Mouse (Mus musculus): ENCODE measurements around the gene Dnajc27.

Dnajc27 gene

DNA sequence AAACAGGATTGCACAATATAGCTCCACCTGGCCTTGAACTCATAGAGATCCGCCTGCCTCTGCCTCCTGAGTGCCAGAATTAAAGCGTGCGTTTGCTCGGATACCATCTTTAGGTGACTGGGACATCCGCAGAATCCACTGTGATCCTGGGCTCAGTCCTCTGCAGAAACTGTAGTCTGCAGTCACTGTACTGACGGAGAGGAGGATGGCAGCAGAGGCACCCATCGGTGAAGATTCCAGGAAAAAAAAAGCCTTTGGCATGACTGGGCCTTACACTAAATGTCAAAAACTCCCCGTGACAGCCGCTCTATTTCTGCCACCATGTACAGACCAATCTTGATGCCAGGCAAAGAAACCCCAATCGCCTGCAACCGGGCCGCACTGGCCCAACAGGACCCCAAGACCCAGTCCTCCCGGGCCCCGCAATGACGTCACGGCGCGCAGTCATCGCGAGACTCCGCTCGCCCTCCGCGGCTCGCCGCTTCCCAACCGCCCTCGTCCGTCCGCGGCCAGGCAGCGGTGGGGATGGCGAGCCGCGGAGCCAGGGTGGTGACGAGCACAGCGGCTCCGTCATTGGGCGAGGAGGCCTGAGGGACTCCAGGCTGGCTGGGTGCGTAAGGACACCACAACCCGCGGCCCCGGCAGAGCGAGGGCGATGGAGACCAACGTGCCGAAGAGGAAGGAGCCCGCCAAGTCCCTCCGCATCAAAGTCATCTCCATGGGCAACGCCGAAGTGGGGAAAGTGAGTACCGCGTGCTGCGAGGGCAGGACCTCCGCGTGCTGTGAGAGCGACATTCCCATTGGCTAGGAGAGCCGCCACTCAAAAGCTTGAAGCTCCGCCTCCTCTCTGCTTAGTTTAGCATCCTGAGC, at the start of gene Dnajc27:
TSS of gene Dnajc27 (plus strand) at position 452 of the 870 bp plus-strand sequence.
- peak; percentile 94 for DNase-seq

DNA sequence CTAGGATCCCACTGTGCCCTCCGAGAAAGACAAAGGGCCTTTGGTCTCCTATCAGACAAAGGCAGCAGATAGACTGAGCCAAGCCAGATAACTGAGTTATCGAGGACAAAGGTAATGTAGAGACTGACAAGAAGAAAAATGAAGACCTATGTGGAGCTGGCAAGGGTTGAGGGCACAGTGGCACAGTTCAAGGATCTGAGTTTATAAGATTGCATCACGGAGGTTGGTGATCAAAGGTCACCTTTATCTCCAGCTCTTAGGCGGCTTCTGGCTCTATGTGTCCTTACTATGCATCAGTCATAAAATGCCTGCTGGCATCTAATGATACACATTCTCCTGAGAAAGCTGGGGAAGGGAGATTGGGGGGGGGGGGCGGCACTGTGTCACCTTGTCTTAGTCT, 46.2 kb upstream of the Dnajc27 start:
- DNase-seq, result no peak

DNA sequence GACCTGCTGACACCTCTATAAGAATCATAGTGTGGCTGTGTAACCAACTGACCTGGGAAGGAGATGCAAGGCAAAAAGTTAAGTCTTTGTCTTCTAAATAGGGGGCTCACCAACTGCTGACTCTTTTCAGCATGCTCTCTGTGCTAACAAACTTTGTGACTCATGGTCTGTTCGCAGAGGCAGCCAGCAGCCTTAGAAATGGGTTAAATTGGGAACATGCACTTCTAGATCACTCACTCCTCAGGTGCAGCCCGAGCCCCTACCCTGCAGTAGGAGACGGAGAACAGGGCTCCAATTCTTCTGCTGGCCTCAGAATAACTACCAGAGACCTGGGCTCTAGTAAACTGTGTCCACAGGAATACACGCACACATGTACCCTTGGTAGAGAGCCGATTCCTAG, 44.9 kb upstream of the Dnajc27 start:
- DNase-seq, result no peak

DNA sequence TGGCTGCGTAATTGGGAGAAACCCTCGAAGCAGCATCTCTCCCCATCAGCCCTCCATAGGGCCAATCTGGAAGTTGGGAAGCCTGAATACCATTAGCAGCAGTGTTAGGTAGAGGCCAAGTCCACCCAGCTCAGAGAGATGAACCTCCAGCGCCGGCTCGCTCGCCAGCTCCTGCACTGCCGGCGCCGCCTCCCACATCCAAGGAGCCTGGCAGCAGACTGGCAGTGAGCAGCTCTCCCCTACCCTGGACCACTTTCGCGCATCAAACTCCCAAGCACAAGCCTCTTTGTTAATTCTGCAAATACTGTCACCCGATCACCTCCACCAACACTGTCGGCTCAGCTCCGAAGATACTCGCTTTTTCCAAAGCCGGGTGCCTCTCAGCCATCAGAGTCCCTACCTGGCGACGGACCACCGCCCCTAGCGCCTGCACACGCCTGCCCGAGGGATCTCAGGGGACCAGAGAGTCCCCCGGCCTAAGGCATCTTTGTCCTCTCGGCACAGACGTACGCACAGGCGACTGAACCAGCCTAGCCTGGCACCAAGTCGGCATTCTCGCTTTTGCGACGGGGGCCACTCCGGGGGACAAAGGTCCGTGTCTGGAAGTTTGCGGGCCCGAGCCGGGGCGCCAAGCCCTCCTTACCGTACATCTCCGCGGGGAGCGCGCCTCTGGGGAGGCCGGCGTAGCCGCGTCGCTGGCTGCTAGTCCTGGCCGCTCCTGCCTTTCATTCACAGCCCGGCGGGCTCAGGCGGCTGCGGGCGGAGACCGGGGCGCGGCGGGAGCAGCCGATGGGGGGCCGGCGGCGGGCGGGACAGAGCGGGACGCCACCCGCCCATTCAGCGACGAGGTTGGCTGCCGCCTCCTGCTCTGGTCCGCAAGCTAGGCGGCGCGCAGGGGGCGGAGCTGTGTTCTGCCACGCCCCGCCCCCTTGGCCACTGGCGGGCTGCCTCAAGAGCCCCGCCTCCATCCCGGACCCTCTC, 44.0 kb upstream of the Dnajc27 start, which contains the start of gene Efr3b:
TSS of gene Efr3b (minus strand) at position 855 of the 981 bp plus-strand sequence.
- peak; percentile 90 for DNase-seq

DNA sequence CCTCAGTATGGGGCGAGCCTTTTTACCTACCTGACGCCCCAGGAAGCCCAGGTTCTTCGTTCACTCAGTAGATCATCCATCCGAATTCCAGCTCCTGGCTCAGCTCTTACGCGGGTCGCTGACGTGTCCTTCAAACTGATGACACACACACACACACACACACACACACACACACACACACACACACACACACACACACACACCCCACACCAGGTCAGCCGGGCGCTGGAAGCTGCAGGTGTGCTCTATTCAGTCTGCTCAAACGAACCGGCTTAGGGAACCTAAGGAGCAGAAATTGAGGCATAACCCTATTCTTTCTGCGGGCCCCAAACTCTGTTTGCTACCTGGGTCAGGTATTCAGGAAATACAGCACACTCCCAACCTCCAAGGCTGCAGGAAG, 43.3 kb upstream of the Dnajc27 start:
- DNase-seq, result no peak

DNA sequence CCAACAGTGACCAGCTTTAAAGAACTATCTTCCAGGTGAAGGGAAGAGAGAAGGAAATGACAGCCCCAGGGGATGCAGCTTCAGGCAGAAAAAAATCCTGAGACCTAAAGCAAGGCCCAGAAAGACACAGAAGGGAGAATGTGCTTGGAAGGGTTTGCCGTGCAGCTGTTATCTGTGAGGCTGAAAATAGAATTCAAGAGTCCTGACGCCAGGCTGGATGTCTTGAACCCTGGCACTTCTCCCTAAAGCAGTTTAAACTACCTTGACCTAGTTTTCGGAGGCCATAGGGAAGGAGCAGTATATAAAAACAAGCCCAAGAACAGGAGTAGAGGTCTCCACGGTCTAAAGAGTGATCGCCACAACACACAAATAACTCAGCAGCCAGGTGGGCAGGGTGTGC, 40.0 kb upstream of the Dnajc27 start:
- no peak for DNase-seq

DNA sequence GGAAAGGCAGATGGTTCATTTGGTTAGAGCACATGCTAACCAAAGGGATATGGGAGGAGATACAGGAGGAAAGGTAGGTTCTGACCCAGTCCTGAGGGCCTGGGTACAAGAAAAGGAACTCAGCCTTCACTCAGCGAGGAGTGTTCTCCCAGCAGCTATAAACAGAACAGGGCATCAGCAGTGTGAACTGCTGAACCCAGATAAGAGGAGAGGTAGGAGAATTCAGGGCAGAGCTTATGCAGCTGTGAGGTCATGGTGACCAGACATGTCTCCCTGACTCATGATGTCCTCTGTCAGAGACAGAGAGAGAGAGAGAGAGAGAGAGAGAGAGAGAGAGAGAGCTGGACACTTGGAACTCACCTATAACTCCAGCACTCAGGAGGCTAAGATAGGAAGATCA, 36.4 kb upstream of the Dnajc27 start:
- DNase-seq, result no peak

DNA sequence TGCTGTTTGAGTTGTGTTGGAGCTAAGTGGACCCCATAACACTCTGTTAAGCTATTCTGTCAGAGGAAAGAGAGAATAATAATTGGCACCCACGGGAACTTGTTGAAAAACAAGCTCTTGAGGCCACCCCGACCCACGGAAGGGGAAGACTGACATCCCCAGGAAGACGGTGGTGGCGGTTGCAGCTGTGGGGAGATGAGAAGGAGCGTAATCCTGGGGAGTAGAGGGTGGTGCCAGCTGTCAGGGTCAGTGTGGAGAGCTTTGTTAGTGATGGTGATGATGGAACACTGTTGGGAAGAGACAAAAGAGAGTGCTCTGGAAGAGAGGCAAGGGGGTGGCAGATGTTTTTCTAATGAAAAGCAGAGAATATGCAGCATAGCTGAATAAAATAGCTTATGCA, 34.4 kb upstream of the Dnajc27 start:
- DNase-seq, result no peak

DNA sequence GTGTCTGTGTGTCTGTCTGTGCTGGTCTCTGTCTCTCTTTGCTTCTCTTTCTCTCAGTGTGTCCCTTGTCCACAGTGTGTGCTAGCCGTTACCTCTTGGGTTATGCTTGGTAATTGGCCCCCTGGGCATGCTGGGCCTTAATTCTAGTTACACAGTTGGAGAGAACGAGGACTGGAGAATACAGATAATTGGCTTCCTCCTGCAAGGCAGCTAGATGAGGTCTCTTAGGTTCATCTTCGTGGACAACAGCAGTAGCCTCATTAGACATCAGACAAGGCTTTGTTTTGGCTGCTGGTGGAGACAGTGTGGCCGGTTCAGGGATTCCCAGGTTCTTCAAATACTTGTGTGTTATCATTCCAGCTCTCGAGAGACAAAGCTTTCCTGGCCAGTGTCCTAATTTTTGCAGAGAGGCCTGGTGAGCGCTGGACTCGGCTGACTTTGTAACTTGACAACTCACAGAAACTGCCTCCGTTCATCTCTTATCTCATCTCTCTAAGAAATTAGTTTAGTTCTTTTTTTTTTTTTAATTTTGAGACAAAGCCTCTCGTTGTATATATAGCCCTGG, 31.4 kb upstream of the Dnajc27 start:
- no peak for DNase-seq

DNA sequence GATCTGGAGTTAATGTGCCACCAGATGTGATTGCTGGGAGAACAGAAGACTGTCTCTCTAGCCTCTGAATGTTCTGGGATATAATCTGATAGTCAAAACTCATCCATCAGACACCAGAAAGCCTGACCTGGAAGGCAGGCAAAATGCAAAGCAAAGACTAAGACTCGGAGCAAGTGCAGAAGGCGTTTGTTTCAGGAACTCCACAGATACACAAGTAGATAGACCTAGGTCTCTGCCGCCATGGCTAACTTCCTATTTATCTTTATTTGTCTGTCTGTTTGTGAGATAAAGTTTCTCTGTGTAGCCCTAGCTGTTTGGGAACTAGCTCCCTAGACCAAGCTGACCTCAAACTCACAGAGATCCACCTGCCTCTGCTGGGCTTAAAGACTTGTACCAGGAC, 28.7 kb upstream of the Dnajc27 start:
- no peak for DNase-seq

DNA sequence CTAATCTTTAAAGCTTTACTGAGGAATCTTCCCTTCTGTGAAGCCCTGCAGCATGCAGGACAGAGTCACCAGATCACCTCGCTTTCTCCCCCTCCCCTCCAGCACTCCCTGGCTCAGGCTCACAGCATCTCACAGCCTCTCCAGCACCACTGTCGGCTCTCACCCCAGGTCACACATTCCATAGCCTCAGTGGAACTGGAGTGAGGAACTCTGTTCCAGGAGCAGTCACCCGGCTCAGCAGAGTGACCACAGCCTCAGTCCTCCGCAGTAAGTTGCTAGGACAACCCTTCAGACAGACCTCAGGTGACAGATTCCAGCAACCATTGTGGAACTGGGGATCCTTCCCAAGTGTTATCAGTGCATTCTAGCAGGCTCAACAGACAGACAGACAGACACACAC, 27.5 kb upstream of the Dnajc27 start:
- no peak for DNase-seq

DNA sequence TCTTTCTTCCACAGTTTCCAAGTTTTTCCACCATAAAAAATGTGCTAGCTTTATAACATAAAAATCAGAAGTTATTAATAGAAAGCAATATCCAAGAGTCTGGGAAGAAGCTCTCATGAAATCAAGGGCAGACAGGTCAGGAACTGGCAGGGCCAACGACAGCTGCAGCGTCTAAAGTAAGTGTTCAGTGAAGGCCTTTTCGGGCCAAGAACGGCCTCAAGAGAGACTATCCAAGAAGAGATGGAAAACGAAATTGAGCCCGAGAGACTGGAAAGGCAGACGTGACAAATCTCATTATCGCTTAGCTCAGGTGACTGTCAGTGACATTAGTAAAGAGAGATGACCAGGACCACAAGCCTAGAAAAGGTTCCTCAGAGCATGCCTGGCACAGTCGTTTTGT, 24.1 kb upstream of the Dnajc27 start:
- DNase-seq, result no peak

DNA sequence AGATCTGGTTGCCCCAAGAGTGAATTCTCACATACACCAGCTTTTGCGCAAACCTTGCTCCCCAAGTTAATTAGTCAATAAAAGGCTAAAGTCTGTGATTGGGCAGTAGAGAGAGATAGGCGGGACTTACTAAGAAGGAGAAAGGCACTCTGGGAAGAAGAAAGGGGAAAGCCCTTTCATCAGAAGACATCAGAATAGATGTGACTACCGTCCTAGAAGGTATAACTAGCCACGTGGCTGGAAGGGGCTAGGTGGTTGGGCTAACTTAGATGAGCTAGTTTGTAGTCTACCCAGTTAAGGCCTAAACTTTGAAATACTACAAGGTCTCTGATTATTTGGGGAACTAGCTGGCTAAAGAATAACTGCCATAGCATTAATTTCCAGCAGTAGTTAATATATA, 22.7 kb upstream of the Dnajc27 start:
- DNase-seq, result no peak

DNA sequence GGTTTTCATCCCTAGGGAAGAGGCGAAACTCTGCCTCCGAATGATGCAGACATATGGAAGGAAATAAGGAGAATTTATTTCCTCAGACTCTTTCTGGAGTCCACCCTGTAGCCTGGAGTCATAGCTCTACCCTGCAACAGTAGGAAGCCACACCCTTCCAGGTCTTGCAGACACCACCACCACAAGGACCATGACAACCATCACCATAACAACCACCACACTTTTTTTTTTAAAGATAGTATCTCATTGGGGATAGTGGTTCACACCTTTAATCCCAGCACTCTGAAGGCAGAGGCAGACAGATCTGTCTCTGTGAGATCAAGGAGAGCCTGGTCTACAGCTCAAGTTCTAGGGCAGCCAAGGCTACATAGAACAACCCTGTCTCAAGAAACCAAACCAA, 16.9 kb upstream of the Dnajc27 start:
- no peak for DNase-seq

DNA sequence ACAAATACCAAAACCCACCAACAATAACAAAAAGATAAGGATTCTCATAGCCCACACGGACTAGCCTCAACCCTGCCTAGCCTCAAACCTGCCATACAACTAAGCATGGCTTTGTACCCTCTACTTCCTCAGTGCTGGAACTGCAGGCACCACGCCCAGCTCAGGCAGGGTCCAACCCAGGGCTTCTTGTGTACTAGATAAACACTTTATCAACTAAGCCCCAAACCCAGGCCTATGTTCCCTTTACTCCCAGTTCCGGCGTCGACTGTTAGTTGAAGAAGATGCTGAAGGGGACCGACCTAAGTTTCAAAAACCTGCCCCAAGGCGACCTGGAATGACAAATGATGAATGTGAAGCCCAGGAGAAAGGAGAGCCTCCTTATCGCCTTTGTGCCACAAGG, 16.4 kb upstream of the Dnajc27 start:
- no peak for DNase-seq

DNA sequence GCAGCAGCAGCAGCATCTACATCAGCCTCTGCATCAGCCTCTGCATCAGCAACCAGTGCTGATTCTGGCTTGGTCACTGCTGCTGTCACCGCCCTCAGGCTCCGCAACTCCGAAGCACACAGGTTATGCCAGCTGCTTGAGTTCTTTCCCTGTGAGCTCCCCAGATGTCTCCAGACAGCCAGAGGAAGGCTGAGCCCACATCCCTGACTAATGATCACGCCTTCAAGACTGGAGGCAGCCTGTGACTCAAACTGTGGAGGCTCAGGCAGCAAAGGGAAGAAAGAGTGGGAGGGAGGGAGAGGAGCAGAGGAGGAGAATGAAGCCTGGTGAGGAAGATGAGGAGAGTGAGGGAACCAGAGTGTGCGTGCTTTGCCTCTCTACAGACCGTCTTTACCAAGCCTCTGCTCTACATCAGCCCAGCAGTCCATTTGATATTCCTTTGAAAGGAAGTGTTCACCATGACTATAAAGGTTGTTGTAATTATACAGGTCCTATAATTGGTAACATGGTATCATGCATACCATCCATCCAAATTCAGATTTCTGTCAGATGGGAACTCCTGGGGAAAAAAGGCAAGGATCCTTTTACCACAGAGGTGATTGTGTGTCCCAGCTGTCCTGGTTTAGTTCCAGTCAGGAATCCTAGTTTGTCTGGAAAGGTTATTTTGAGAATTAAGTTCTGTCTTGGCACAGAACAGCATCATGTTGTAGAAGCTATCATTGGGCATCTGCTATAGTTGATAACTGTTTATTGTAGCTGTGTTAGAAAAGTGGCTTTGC, 15.5 kb upstream of the Dnajc27 start:
- DNase-seq, result no peak

DNA sequence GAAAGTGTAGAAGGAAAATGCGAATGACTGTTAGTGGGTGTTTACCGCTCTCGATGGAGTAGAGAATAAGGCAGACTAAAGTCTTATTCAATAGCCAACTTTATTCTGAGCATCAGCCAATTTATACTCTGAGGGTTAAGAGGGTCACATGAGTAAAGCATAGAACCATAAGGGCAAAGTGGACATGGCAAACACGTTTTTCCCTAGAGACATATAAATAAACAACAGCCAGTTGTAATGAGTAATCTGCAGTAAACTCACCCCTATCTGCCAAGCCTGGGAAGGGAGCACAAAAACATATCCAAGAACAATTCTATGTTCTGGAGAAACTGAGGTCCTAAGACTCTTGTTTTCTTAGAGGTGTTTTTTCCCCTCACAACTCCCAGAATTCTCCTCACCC, 13.8 kb upstream of the Dnajc27 start:
- DNase-seq, result no peak

DNA sequence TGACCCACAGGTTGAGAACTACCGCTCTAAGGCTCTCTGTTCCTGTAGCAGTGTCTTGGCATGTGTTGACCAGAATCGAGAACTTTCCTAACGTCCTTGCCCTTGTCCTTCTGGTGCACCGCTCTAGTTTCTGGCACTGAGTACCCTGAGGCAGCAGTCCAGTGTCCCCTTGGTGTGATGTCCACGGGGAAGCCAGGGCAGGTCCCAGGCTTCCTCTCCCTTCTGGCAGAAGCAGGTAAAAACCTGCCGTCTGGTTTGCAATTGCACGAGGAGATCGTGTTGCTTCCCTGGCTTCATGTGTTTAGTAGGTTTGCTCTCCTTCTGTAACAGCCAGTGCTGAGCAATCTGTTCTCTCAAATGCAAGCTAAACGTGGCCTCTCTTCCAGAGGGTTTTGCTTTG, 10.7 kb upstream of the Dnajc27 start:
- DNase-seq, result no peak

DNA sequence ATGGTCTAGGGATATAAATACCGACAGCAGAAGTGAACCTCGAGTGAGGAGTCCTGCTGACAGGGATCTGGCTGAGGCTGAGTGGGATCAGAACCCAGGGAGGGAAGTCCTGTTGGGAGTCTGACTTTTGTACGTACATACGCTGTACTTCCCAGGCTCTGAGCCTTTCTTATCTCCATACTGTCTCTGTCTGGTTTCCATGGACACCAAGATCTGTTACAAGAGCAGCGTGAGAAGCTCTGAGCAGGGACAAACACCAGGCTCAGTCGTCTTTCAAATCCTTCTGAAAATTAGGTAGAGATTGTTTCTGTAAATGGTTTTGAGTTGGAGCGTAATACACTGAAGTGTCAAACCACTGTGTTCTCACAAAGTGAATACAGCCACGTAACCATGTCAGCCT, 7.0 kb upstream of the Dnajc27 start:
- DNase-seq, result no peak

DNA sequence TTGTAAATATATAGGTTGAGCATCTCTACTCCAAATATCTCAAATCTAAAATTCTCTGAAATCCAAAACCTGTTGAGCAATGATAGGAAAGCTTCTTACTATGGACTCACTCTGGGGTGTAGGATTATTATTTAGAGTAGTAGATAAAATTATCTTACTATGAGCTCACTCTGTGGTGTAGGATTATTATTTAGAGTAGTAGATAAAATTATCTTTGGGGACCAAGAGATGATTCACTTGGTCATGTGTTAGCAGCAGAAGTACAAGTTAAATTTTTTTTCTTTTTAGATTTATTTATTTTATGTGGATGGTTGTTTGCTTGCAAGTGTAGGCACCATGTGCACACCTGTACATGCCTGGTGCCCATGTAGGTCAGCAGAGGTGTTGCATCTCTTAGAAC, 6.0 kb upstream of the Dnajc27 start:
- no peak for DNase-seq

DNA sequence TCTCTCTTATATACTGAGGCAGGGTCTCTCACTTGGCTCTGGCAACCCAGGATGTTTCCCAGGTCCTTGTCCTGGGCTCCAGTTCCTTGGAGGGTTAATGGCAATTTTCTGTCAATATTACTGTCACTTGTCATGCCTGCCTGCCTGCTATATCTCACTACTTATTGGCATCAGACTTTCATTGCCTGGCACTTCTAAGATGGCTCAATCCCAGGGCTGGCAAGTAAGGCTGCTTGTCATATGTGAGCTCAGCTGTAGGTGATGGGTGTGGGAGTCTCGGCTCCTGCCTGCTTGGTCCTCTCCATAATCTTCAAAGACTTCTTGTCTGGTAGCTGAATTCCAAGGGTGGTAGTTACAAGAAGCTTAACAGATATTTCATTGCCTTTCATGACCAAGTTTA, 4.3 kb upstream of the Dnajc27 start:
- no peak for DNase-seq

DNA sequence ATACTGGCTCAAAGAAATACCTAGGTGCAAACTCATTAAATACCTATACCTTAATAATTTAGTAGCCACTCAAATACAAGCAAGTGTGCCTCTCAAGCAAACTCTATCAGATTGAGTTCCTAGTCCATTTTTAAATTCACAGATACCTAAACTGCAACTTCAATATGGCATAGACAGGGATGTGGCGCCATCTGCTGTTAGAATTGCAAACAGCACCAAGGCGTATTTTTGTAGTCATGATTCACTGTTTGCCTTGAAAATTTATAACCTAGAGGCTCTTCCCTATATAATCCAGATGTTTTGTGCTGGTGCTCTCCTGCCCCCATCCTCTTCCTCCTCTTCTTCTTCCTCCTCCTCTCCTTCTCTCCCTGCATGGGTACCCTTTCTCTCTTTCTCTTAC, 2.1 kb upstream of the Dnajc27 start:
- DNase-seq, result peak; percentile 75

DNA sequence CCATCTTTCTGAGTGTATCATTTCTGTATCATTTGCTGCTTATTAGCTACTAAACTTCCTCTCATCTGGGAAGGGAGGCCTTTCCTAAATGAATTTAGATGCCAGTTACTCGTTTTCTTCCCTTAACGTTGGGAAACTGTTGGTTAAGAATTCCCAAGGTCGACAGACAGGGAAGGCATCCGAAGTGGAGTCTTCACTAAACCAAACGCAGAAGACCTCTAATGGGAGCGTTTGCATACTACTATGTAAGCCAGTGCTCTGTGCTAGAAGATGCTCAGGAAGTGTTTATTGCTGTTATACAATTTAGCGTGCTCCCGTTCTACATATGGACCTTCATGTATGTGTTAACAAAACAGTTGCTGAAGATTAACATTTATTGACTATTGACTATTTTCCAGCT, 1.1 kb downstream of the Dnajc27 start:
- DNase-seq, result no peak
